Mouse (Mus musculus): ENCODE data around the gene Lrrc41.

DNA sequence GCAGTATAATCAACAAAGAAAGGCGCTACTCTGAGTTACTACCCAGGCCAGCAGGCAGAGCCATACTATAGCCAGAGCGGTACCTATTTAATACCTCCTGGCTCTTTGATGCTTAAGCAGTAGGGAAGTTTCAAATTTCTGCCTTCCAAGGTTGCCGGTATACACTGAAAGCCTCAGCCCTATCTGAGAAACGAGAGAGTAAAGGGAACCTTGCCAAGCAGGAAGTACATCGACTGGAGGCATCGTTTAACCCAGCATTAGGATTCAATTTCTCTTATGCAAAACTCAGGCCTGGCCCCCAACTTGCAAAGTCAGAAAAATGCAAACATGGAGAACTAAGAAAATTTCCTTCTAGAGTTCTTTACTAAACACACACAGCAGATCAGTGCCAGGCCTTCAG lies 5.0 kb upstream of the Lrrc41 start:
- no peak for TF ChIP-seq CTCF (IDR thresholded peaks at IDR 0.05; ENCODE audit: borderline replicate concordance, extremely low read depth, insufficient read depth, insufficient read length)
- TF ChIP-seq POLR2A (IDR thresholded peaks at IDR 0.05; ENCODE audit: borderline replicate concordance, extremely low read depth, insufficient read depth, insufficient read length, poor library complexity, severe bottlenecking): no peak
